Mouse (Mus musculus): ENCODE results near the gene Hey2. TPM values are rescaled to one million over a fixed set of nuclear protein-coding genes. Genes with fewer than 3 reads are reported as not detected.

The Hey2 gene
- polyA plus RNA-seq, 1 experiment from 2014 or later: 4.0 TPM

Other genes with a start within 250 kb of the Hey2 start
- gene Trmt11, start 242.1 kb downstream of the Hey2 start, polyA plus RNA-seq (2015; fragmentation: Nextera tagmentation; extraction: Ambion mirVana): 20.3 and 21.6 TPM in 2 replicates
- 19.6 and 20.2 TPM in 2 replicates for gene Hint3, start 213.2 kb downstream of the Hey2 start, polyA plus RNA-seq (2015; fragmentation: Nextera tagmentation; extraction: Ambion mirVana)
- 24.6 and 25.4 TPM in 2 replicates for gene Ncoa7, start 39.5 kb downstream of the Hey2 start, polyA plus RNA-seq (2015; fragmentation: Nextera tagmentation; extraction: Ambion mirVana)